Comparison of ENCODE assay signal across 21 mouse cellular contexts in the genomic region with DNA sequence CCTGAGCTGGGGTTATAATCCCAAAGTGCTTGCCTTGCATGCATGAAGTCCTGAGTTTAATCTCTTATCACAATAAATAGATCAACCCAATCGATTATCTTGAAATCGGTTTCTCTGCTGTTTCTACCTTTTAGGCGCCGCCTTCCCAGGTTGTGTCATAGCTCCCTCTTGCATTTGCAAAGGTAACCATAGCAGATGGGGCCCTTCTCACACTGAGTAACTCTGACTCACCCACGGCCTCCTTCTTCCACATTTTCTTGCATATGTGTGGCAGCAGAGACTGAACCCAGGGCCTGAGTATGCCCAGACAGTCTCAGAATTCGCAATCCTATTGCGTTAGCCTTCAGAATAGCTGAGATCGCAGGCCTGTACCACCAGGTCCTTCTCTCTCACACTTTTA.
A peak's percentile ranks its signal among the peaks of the same experiment; 100 is the strongest.
DNase-seq lines count a peak whose midpoint lies in the region; TF ChIP-seq lines count a peak whose summit lies in the region.
"Had no signal": no experiment of that assay in that cellular context is flagged by ENCODE, and none has a peak within 500 bp of the region (broad histone marks: within the 10 kb centered on the region; RNA-seq: fewer than 3 reads in every experiment).

No protein-coding gene starts in this region.

- TF ChIP-seq EP300 in heart, adult 2 months (IDR thresholded peaks at IDR 0.05; ENCODE audit: insufficient read depth, low read depth, low read length), result no peak

- TF ChIP-seq CTCF in layer of hippocampus, adult 2 months (conservative IDR thresholded peaks at IDR 0.05), result no peak
- no peak for TF ChIP-seq CTCF in heart, adult 2 months (IDR thresholded peaks at IDR 0.05)

- H3K27me3 ChIP-seq in heart, adult 2 months (ENCODE audit: control insufficient read depth, insufficient read depth, low read length), result no peaks in the 10 kb centered on the region
- H3K27me3 ChIP-seq: forebrain, embryonic 13.5 days had no signal

- intact Hi-C loops in left cerebral cortex, postnatal 36 days (cut with DNase I), result loop anchor here (5.0 to 10.0 kb wide), 3 partner anchors 70 to 287 kb away; no protein-coding TSS in a partner anchor
- intact Hi-C loops in left cerebral cortex, postnatal 14 days (cut with DNase I), result loop anchor here (10.0 kb wide), 1 partner anchor 467 kb away; no protein-coding TSS in a partner anchor
- intact Hi-C loops in heart, adult 2 months (cut with DNase I), result no loop called here

- H3K9ac ChIP-seq in heart, adult 2 months (ENCODE audit: low read depth, low read length), result no peak overlapping the region
- H3K9ac ChIP-seq: forebrain, embryonic 13.5 days; heart, embryonic 13.5 days; hindbrain, embryonic 14.5 days had no signal

- H3K36me3 ChIP-seq in heart, adult 2 months (ENCODE audit: control insufficient read depth, insufficient read depth, low read length), result no peaks in the 10 kb centered on the region
- H3K36me3 ChIP-seq: forebrain, embryonic 10.5 days; heart, embryonic 10.5 days; heart, embryonic 13.5 days had no signal

- no peak for TF ChIP-seq POLR2A in heart, adult 2 months (IDR thresholded peaks at IDR 0.05; ENCODE audit: insufficient read depth, low read depth, low read length)

- no peak overlapping the region for H3K4me3 ChIP-seq in layer of hippocampus, adult 2 months
- H3K4me3 ChIP-seq in heart, adult 2 months, result no peak overlapping the region
- H3K4me3 ChIP-seq: forebrain, embryonic 10.5 days; forebrain, embryonic 13.5 days; heart, embryonic 10.5 days; heart, embryonic 13.5 days had no signal

- no peaks in the 10 kb centered on the region for H3K4me1 ChIP-seq in heart, adult 2 months (ENCODE audit: control insufficient read depth, insufficient read depth, low read length)

- WGBS in heart, adult 2 months, result 95% methylated on average over 8 of the region's 8 CpGs

- H3K79me2 ChIP-seq in heart, adult 2 months (replicated peaks; ENCODE audit: control insufficient read depth, insufficient read depth, low read length), result no peaks in the 10 kb centered on the region

- peak overlapping the region; percentile 86 for H3K27ac ChIP-seq in layer of hippocampus, adult 2 months
- H3K27ac ChIP-seq in heart, adult 2 months, result no peak overlapping the region
- H3K27ac ChIP-seq: forebrain, embryonic 10.5 days; forebrain, embryonic 13.5 days; heart, embryonic 10.5 days; heart, embryonic 13.5 days; hindbrain, embryonic 14.5 days had no signal

- peak in 1 of 2 experiments; percentile 12 for DNase-seq in layer of hippocampus, adult 2 months (ENCODE audit: low spot score in 2 of 2)
- DNase-seq in layer of hippocampus, adult 8-10 months (ENCODE audit: low spot score in 2 of 2), result no peak
- DNase-seq in left cerebral cortex, postnatal 36 days (ENCODE audit: low spot score in 2 of 2), result peak; percentile 19 to 38
- no peak for DNase-seq in left cerebral cortex, postnatal 14 days (ENCODE audit: low spot score in 2 of 2)
- peak; percentile 14 to 21 for DNase-seq in right cerebral cortex, postnatal 36 days (ENCODE audit: low spot score in 2 of 2)
- no peak for DNase-seq in right cerebral cortex, postnatal 14 days
- peak; percentile 62 for DNase-seq in induced T-regulatory cell, adult 2 months (ENCODE audit: low read depth)
- no peak for DNase-seq in heart, adult 2 months
- DNase-seq: adrenal gland, adult 8-10 months; adrenal gland, postnatal 25 days; cerebellum, adult 18-20 months; cerebellum, adult 9-10 months; gastrocnemius, postnatal 25 days; heart, adult 18-20 months; heart, postnatal 14 days; heart, postnatal 4 days had no signal

Comparison
In these comparisons a context has a peak if more than half of its experiments do, and no peak if none do; other contexts are left out.
1. DNase-seq: peak in left cerebral cortex, postnatal 36 days (2 of 2), right cerebral cortex, postnatal 36 days (2 of 2) and induced T-regulatory cell, adult 2 months (single experiment); none in layer of hippocampus, adult 8-10 months (0 of 2), left cerebral cortex, postnatal 14 days (0 of 2), right cerebral cortex, postnatal 14 days (single experiment) and heart, adult 2 months (0 of 2).